Mouse (Mus musculus) fat pad, adult 2 months (tissue): ENCODE measurements around the gene Bnip1.

ENCODE experiments used
- DNase-seq: peaks from one replicate; pipeline ENCODE4 v3.0.0-alpha.2; 2011; ENCODE audit warnings: low read depth, low spot score; ENCODE audit errors: extremely low read depth

The Bnip1 gene

GRCm38 (mm10) chr17:26793068-26793765 lies 12.4 kb downstream of the Bnip1 start:
- no peak for DNase-seq

GRCm38 (mm10) chr17:26794744-26795143 lies 13.9 kb downstream of the Bnip1 start:
- no peak for DNase-seq

- DNase-seq = no peak
Measured at GRCm38 (mm10) chr17:26795386-26795785, 14.5 kb downstream of the Bnip1 start.

GRCm38 (mm10) chr17:26797379-26798128 lies 16.7 kb downstream of the Bnip1 start:
- DNase-seq = no peak

DNA sequence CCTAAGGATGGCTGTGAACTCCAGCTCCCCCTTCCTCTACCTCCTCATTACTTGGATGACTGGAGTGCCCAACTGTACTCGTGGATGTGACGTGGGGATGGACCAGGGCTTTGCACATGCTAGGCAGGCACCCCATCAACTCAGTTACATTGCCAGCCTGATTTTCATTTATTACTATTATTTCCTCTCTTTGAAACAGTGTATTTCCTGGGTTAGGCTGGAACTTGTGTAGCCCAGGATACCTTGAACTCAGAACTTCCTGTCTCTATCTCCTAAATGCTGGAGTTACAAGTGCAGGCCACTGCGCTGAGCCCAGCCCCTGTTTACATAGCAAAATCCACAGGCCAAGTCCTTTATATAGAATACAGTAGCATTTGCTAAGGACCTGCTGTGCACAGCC lies 22.0 kb downstream of the Bnip1 start:
- no peak for DNase-seq

GRCm38 (mm10) chr17:26812607-26813006 lies 31.7 kb downstream of the Bnip1 start:
- DNase-seq = no peak

- no peak for DNase-seq
Measured at GRCm38 (mm10) chr17:26813497-26813896, 32.6 kb downstream of the Bnip1 start.

- no peak for DNase-seq
Measured at GRCm38 (mm10) chr17:26816810-26817209, 35.9 kb downstream of the Bnip1 start.

DNA sequence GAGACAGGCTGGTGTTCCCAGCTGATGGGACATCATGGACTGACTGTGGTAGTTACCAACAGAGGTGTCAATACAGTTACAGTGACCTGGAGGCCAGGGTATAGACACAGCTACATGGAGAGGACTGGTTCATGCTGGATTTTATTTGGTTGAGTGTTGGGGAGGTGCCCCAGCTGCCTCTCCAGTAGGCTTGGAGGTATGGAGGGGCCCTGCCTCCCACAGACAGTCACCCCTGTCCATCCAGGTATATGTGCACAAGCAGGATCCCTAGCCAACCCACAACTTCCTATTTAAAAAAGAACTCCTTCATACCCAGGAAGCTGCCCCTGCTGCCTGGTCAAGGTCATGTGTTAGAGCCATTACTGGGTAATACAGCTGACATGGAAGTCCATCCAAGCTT lies 36.9 kb downstream of the Bnip1 start:
- DNase-seq = no peak

- no peak for DNase-seq
Measured at GRCm38 (mm10) chr17:26826131-26826530, 45.3 kb downstream of the Bnip1 start.

DNA sequence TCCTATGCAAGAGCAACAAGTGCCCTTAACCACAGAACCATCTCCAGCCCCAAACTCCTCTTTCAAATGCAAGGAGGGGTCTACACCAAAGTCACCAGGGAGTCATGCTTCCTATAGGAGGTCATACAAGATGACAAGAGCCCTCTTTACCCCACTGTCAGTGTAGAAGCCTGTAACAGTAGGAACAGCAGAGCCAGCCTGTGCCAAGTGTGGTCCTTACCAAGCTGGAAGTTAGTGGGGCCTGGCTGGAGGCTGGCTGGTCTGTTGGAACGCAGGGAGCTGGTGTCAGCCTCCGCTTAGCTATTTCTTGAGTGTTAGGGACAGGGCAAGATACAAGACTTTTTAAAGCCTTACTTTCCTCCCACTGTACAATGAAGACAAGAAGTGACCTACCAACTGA lies 52.9 kb downstream of the Bnip1 start:
- DNase-seq = no peak

- DNase-seq = no peak
Measured at GRCm38 (mm10) chr17:26834302-26834965, 53.6 kb downstream of the Bnip1 start.

DNA sequence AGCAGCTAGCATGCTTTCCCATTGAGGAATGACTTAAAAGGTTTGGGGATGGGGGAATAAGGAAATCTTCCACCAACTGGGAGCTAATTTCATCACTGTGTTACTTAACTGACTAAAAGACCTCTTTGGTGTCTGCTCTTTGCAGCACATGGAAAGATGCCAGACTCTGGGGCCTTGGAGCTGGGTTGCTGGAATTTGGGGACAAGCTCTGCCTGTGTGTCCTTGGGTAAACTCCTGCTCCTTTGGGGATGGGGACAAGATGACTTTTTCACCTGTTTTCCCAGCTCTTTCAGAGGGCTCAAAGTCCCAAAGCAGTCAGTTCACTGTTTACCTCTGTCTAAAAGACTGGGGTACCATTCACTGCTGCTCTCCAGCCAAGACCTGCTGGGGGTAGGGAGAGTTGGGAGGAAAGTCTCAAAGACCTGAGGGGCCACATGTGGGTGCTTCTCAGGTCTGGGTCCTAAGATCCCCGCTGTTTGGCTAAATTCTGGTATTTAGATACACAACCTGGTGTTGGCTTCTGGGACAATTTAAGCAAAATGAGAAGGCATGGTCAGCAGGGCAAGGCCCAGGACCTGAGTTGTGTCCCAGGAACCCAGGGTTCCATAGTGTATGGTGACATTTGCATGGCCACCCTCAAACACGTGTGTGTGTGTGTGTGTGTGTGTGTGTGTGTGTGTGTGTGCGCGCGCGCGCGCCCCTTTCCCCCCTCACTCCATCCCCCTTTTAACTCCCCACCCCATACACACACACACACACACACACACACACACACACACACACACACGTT lies 54.3 kb downstream of the Bnip1 start:
- no peak for DNase-seq

DNA sequence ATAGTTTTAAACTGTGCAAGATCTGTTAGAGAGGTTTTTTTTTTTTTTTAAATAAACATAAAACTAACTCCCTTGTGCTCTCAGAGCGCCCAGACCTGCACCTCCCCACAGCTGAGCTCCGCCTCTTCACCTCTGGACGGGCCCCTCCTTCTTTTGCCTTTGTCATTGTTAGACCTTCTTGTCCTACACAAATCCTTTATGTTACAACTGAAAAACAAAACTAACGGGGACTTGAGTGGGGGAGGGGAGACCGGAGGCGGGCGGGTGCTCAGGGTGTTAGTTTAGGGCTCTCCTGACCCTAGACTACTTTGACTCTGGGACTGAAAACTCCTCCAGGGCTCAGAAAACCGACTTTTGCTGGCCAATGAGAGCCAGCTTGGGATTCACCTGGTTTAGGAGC lies 55.1 kb downstream of the Bnip1 start:
- DNase-seq = no peak

DNA sequence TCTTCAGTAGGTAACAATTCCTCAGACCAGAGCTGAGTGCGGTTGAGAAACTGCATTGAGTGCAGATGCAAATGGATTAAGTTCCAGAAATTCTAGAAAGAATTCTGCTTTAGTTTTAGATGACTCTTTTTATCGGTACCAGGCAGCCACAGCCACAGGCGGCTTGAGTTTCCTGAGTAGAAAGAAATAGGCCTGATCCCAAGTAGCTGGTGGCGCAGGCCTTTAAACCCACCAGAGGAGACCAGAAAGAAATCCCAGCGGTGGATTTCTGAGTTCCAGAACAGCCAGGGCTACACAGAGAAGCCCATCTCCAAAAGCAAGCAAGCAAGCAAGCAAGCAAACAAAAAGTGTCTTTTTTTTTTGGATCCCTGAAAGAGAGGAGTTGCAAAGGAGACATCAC lies 55.5 kb downstream of the Bnip1 start:
- DNase-seq = no peak

DNA sequence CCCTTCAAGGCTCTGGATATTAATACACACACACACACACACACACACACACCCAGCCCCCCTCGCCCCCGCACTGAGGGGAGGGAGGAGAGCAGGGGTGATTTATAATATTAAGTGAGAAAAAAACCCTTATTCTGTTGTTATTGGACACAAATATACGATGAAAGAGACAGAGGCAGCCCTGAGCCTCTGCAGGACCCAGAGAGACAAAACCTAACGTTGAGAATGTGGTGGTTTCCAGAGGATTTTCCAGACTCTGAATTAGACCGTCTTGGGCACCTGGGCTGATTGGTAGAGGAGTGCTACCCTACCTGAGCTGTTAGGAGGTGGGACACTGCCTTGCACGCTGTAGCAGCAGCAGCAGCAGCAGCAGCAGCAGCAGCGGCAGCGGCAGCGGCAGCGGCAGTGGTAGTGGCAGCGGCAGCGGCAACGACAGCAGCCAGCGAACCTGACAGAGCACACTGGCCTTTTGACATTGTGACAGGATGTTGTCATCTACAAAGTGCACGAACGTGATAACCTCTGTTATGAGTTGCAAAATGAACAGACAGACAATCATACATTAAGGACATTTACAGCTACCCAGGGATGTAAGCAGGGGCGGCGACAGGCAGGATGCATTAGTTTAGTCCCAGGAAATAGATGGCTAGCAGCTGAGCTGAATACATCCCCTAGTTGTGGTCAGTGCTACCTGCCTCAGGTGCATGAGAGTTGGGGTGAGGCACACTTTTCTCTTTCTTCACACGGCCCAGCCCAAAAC lies 56.1 kb downstream of the Bnip1 start:
- DNase-seq = no peak

DNA sequence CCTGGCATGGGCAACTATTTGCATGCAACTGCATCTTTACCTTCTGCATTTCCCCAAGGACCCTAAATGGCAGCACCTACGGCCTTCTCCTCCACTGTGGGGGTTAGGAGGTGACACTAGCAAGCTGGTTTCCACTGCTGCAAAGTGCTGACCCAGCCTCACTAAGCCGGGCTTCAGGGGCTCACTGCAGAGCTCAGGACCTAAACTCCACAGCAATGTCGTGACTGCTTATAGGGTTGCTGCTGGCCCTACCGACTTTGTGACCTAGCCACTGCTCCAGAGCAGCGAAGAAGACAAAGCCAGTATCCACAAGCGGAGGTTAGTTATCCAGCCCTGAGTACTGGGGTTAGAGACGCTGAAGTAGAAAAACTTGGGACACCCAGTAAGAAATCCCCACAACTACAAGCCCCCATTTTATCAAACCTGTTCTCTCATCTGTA lies 56.7 kb downstream of the Bnip1 start:
- DNase-seq = no peak

DNA sequence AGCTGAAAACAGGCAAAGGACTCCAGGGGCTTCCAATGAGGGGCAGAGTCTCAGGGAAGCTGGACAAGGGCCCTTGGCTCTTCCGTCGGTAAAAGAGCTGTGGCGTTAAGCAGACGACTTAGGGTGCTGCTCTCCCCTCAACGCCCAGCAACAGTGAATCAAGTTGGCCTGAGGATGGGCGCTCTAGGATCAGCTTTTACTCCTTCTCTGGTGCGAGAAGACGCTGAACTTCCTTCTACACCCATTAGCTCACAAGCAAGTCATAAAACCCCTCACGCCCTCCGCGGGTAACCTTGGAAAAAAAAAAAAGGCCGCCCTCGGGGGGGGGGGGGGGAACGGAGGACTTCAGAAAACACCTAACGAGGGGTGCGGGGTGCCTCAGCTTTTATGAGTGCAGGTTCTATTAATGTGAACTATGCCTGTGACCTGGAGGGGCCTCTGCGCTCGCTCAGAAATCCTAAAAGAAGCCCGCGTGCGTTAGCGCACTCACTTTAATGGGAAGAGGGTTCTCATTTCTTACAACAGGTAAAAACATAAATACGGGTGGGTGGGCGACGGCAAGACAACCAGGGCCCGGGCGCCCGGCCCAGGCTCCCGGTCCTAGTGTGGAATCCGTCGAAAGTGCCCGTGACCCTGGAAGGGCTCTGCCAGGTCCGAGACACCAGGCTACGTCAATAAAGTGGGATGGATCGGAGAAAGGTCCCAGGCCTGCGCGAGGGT lies 57.5 kb downstream of the Bnip1 start:
- no peak for DNase-seq

DNA sequence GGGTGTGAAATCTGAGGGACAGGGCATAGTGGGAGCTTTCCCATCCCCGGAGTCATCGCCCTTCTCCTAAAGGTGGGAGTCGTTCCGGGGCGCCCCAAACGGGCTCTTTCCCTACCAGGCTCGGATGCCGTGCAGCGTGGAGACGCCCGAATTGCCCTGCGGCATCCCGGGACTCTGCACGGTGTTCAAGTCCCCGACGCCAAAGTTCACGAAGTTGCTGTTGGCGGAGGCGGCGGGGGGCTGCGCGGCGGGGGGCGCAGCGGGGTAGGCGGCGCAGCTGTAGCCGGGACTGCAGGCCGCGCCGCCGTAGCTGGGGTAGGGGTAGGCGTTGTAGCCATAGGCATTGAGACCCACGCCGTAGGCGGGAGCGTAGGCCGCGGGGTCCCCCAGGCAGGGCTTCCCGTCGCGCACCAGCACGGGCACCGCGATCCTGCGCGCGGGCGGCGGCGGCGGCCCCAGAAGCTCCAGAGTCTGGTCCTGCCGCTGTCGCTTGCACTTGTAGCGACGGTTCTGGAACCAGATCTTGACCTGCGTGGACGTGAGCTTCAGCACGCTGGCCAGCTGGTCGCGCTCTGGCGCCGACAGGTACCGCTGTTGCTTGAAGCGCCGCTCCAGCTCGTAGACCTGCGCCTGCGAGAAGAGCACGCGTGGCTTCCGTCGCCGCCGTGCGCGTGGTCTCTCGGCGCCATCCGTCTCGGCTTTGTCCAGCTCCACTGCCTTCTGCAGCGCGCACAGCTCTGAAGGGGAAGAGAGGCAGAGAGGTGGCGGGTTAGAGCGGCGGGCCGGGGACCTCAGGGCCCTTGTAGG lies 58.2 kb downstream of the Bnip1 start:
- DNase-seq = no peak
